15 mouse cellular contexts compared by ENCODE assay signal in the genomic region with DNA sequence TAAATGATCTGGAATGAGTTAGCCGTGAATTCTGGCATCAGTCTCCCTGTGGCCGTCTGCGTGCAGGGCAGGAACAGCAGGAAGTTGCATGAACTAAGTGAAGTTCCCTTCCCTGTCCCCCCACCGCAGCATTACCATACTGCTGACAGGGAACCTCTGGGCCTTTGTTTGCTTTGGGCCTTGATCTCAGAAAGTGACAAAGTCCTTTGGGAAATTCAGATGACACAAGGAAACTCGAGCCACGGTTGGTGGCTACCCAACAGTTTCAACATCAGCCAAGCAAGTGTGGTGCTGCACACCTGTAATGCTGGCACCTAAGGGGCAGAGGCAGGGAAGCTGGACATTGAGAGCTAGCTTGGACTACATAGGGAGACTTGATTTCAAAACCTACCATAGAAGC. TPM values are rescaled to one million over a fixed set of nuclear protein-coding genes. Genes with fewer than 3 reads are reported as not detected.
DNase-seq lines count a peak whose midpoint lies in the region; ATAC-seq lines count a peak whose summit lies in the region.
"Had no signal": no experiment of that assay in that cellular context is flagged by ENCODE, and none has a peak within 500 bp of the region (broad histone marks: within the 10 kb centered on the region; RNA-seq: fewer than 3 reads in every experiment).

No protein-coding gene starts in this region.

- H3K4me1 ChIP-seq in brown adipose tissue, adult 24 weeks (ENCODE audit: control insufficient read depth, insufficient read depth, insufficient read length, low read length): no peaks in the 10 kb centered on the region
- H3K4me1 ChIP-seq in liver, embryonic 12.5 days: peaks cover 14% of the 10 kb centered on the region
- H3K4me1 ChIP-seq in stomach, embryonic 15.5 days: 0 out of 2 replicates have a peak, but pooled peaks cover 4% of the 10 kb centered on the region

- no peaks in the 10 kb centered on the region for H3K9me3 ChIP-seq in liver, embryonic 12.5 days (replicated peaks)
- no peaks in the 10 kb centered on the region for H3K9me3 ChIP-seq in stomach, embryonic 15.5 days
- H3K9me3 ChIP-seq: embryonic facial prominence, embryonic 15.5 days; lung, embryonic 15.5 days had no signal

- H3K36me3 ChIP-seq in liver, embryonic 12.5 days: no peaks in the 10 kb centered on the region
- H3K36me3 ChIP-seq in stomach, embryonic 15.5 days: no peaks in the 10 kb centered on the region
- H3K36me3 ChIP-seq: embryonic facial prominence, embryonic 15.5 days; lung, embryonic 15.5 days had no signal

- DNase-seq in lung, postnatal 36 days: peak; percentile 51
- DNase-seq in lung, postnatal 14 days: no peak
- DNase-seq in frontal cortex, postnatal 14 days (ENCODE audit: low spot score in 2 of 2): no peak
- DNase-seq in adipocyte (ENCODE audit: low spot score): no peak
- DNase-seq: cerebellum, adult 8-10 months; kidney, adult 18-20 months; layer of hippocampus, postnatal 36 days; right cerebral cortex, adult 18-20 months had no signal

- no peaks in the 10 kb centered on the region for H3K27me3 ChIP-seq in liver, embryonic 12.5 days (replicated peaks)
- no peaks in the 10 kb centered on the region for H3K27me3 ChIP-seq in stomach, embryonic 15.5 days (replicated peaks)
- H3K27me3 ChIP-seq: embryonic facial prominence, embryonic 15.5 days; lung, embryonic 15.5 days had no signal

- H3K27ac ChIP-seq in brown adipose tissue, adult 24 weeks (replicated peaks; ENCODE audit: low read depth, low read length): peak overlapping the region; percentile 84
- H3K27ac ChIP-seq in liver, embryonic 12.5 days: peak overlapping the region; percentile 68
- peak overlapping the region; percentile 67 for H3K27ac ChIP-seq in stomach, embryonic 15.5 days
- H3K27ac ChIP-seq: embryonic facial prominence, embryonic 15.5 days; lung, embryonic 15.5 days had no signal

- WGBS in liver, embryonic 12.5 days (ENCODE audit: insufficient replicate concordance): 20% methylated on average over 6 of the region's 6 CpGs
- WGBS in stomach, embryonic 15.5 days: 27% methylated on average over 6 of the region's 6 CpGs

- 0 out of 2 replicates have a peak overlapping the region, but pooled peaks have one; percentile 20 for H3K4me3 ChIP-seq in brown adipose tissue, adult 24 weeks (ENCODE audit: insufficient read depth, low read depth, low read length)
- H3K4me3 ChIP-seq in liver, embryonic 12.5 days: peak overlapping the region; percentile 16; the same call in 1 of the 2 replicates
- no peak overlapping the region for H3K4me3 ChIP-seq in stomach, embryonic 15.5 days (replicated peaks)
- H3K4me3 ChIP-seq: embryonic facial prominence, embryonic 15.5 days; lung, embryonic 15.5 days had no signal

- H3K9ac ChIP-seq in liver, embryonic 12.5 days: no peak overlapping the region
- H3K9ac ChIP-seq in stomach, embryonic 15.5 days: no peak overlapping the region
- H3K9ac ChIP-seq: embryonic facial prominence, embryonic 15.5 days; lung, embryonic 15.5 days had no signal

- H3K4me2 ChIP-seq in liver, embryonic 12.5 days: peak overlapping the region; percentile 43; the same call in 1 of the 2 replicates
- H3K4me2 ChIP-seq in stomach, embryonic 15.5 days: no peak overlapping the region
- H3K4me2 ChIP-seq: embryonic facial prominence, embryonic 15.5 days; lung, embryonic 15.5 days had no signal

- peak; percentile 59 for ATAC-seq in liver, embryonic 12.5 days
- 0 out of 2 replicates have a peak, but pooled peaks have one; percentile 39 for ATAC-seq in stomach, embryonic 15.5 days (ENCODE audit: insufficient read depth, low FRiP score, low read depth)
- ATAC-seq: activated CD4-positive, CD25-positive, alpha-beta regulatory T cell, adult 4 months had no signal

RNA-seq across cellular contexts. Expression of gene Mapk3, which starts 12.6 kb away (rescaled TPM):
- 68.9 and 90.6 TPM in 2 replicates for polyA plus RNA-seq in brown adipose tissue, adult 24 weeks (2012; ENCODE audit: insufficient read depth, insufficient read length, missing spikeins)
- polyA plus RNA-seq in liver, embryonic 12.5 days (2016; fragmentation: Nextera tagmentation; extraction: Ambion mirVana): 23.7 and 25.0 TPM in 2 replicates
- polyA plus RNA-seq in stomach, embryonic 15.5 days (2015; fragmentation: Nextera tagmentation; extraction: Ambion mirVana): 99.9 TPM in 2 replicates

RNA-seq across cellular contexts. Expression of gene Gdpd3, which starts 19.3 kb away (rescaled TPM):
- polyA plus RNA-seq in brown adipose tissue, adult 24 weeks (2012; ENCODE audit: insufficient read depth, insufficient read length, missing spikeins): not detected in 2 replicates
- 0.54 and 0.78 TPM in 2 replicates for polyA plus RNA-seq in liver, embryonic 12.5 days (2016; fragmentation: Nextera tagmentation; extraction: Ambion mirVana)
- 3.1 and 3.3 TPM in 2 replicates for polyA plus RNA-seq in stomach, embryonic 15.5 days (2015; fragmentation: Nextera tagmentation; extraction: Ambion mirVana)

RNA-seq across cellular contexts. Expression of gene Ypel3, which starts 30.0 kb away (rescaled TPM):
- 156 and 157 TPM in 2 replicates for polyA plus RNA-seq in brown adipose tissue, adult 24 weeks (2012; ENCODE audit: insufficient read depth, insufficient read length, missing spikeins)
- polyA plus RNA-seq in liver, embryonic 12.5 days (2016; fragmentation: Nextera tagmentation; extraction: Ambion mirVana): 77.2 and 78.5 TPM in 2 replicates
- polyA plus RNA-seq in stomach, embryonic 15.5 days (2015; fragmentation: Nextera tagmentation; extraction: Ambion mirVana): 81.9 and 93.0 TPM in 2 replicates

RNA-seq across cellular contexts. Expression of gene Tbx6, which starts 34.5 kb away (rescaled TPM):
- not detected in 2 replicates for polyA plus RNA-seq in brown adipose tissue, adult 24 weeks (2012; ENCODE audit: insufficient read depth, insufficient read length, missing spikeins)
- 0.33 and 0.50 TPM in 2 replicates for polyA plus RNA-seq in liver, embryonic 12.5 days (2016; fragmentation: Nextera tagmentation; extraction: Ambion mirVana)
- polyA plus RNA-seq in stomach, embryonic 15.5 days (2015; fragmentation: Nextera tagmentation; extraction: Ambion mirVana): 0.46 and 0.66 TPM in 2 replicates
- polyA plus RNA-seq: heart, postnatal 0 days had no signal

RNA-seq across cellular contexts. Expression of gene Coro1a, which starts 39.2 kb away (rescaled TPM):
- polyA plus RNA-seq in brown adipose tissue, adult 24 weeks (2012; ENCODE audit: insufficient read depth, insufficient read length, missing spikeins): 8.5 and 10.0 TPM in 2 replicates
- polyA plus RNA-seq in liver, embryonic 12.5 days (2016; fragmentation: Nextera tagmentation; extraction: Ambion mirVana): 77.9 and 86.6 TPM in 2 replicates
- polyA plus RNA-seq in stomach, embryonic 15.5 days (2015; fragmentation: Nextera tagmentation; extraction: Ambion mirVana): 50.1 and 51.9 TPM in 2 replicates
